Mouse (Mus musculus) erythroid progenitor cell, adult 5-6 weeks (primary cell): ENCODE measurements around the gene Rbms3. TPM values are rescaled to one million over a fixed set of nuclear protein-coding genes. Genes with fewer than 3 reads are reported as not detected.

Experiments
- ATAC-seq: replicated peaks from 2 replicates; pipeline ENCODE4 v1.8.0; 2016; ENCODE audit warnings: moderate number of reproducible peaks, mild to moderate bottlenecking, moderate TSS enrichment, inconsistent platforms; ENCODE audit not compliant: poor library complexity, low FRiP score, severe bottlenecking
- total RNA-seq, 2 experiments: library from RNA; stranded (forward) in 1 of 2; stranded (reverse) in 1 of 2; fragments of 150-400 nt in 1 of 2; fragments of 186-747, 209-891 nt in 1 of 2; gene quantifications; 2 replicates each; pipeline versions ENCODE4 v1.2.3 to v1.2.4; 2015 to 2017; ENCODE audit warnings: low replicate concordance in 2 of 2

Gene Rbms3
- total RNA-seq, 2 experiments from 2014 or later = not detected

DNA sequence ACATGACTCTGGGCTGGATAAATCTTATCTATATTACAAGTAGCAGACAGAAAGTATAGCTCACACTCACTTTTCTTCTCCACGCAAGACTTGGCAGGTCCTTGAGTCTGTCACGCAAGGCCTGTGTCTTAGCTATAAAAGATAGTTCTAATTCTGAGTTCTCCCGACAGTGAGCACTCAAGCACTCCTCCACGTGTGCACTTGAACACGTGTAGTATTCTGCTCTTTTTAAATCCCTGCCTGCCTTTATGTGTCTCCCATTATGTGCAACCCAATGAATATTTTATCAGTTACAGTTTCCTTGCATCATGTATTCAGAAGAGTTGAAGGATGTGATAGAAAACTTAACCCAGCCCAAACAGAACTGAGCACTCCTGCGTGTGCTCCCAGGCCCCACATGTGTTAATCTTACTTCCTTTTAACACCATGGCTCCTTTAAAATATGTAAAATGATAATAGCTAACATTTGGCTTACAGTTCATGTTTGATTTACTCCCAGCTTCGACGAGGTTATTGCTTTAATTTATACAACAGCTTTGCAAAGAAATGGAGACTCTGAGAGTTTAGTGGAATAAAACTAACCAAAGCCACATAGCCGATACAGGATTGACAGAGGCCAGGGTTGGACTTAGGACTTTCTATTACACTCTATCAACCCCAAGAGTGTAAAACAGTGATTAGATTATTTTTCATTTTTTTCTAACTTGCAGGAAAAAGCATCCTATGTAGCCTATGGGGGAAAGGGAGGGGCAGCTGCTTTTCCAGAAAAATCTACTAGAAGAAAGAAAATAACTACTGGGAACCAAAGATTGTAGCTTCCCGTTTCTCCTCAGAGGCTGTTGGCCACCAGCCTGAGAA lies 749.9 kb downstream of the Rbms3 start:
- no peak for ATAC-seq

GRCm38 (mm10) chr9:116876786-116877185 lies 752.9 kb downstream of the Rbms3 start:
- no peak for ATAC-seq

- ATAC-seq = no peak; the same call in 1 of the 2 replicates
Observed at GRCm38 (mm10) chr9:116873976-116874320, 755.8 kb downstream of the Rbms3 start.

- ATAC-seq = peak; percentile 91
Observed at GRCm38 (mm10) chr9:116873033-116873975, 756.4 kb downstream of the Rbms3 start.

DNA sequence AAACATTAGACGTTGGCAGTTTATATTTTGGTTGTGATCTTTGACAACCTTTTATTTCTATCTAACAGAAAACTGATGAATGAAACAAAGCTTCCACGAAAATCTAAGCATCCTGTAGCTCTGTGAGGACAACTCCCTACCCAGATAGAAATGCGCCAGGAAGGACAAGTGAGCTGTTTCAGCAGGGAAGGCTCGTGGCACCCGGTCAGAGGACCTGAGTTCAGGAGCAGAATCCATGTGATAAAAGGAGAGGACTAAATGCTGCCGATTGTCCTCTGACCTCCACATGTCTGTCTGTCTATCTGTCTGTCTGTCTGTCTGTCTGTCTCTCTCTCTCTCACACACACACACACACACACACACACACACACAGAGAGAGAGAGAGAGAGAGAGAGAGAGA lies 757.4 kb downstream of the Rbms3 start:
- no peak for ATAC-seq

DNA sequence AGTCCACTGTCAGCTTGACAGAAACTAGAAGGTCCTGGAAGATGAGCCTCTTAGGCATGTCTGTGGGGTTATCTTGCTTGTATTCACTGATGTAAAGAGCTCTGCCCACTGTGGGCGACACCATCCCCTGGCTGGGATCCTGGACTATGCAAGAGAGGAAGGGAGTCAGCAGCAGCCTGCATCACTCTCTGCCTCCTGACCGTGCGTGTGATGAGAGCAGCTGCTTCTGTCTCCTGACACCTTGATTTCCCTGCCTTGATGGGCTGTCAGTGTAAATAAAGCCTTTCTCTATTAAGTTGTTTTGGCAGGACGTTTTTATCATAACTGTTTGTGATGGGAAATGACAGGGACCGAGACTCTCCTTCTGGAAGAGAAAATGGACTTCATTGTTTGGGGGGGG lies 758.1 kb downstream of the Rbms3 start:
- ATAC-seq = no peak

- no peak for ATAC-seq
Observed at GRCm38 (mm10) chr9:116866060-116866459, 763.7 kb downstream of the Rbms3 start.

- ATAC-seq = no peak
Observed at GRCm38 (mm10) chr9:116863626-116864025, 766.1 kb downstream of the Rbms3 start.

- no peak for ATAC-seq
Observed at GRCm38 (mm10) chr9:116862341-116862740, 767.4 kb downstream of the Rbms3 start.

DNA sequence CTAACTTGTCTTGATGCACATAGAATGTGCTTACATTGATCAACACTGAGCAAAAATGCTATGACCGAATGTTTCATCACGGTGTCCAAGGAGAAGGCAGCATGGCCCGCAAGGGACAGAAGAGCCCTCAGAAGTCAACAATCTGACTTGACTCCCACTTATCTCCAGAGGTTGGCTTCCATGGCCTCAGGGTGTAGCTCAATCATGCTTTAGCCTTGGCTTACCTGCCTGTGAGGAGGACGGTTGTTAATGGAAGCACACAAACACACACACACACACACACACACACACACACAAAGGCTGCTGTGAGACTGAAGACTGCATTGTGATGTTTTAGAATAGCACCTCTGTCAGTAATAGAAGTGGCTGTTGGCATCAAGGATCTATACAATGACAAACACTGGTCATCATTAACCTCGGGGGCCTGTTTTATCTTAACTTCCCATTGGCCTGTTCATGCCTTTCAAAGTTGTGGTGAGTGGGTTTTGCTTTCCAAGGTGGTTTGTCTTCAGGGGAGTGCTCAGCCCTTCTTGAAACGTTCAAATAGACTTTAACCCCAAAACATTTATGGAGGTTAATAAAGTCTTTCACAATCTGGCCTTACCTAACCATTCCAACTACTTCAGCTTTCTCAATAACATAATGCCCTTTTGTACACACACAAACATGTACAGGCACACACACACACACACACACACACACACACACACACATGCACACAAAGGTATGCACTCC lies 771.7 kb downstream of the Rbms3 start:
- ATAC-seq = no peak

DNA sequence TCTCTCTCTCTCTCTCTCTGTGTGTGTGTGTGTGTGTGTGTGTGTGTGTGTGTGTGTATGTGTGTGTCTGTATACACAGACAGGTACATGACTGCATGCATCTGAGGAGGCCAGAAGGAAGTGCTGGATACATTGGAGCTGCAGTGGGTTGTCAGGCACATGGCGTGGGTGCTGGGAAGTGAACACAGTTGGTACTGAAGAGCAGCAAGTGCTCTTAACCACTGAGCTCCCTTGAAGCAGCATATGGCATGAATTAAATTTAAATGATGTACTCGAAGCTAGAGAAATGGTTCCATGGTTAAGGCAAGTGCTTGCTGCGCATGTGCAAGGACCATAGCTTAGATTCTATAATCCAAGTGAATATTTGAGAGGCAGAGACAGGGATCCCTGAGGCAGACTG lies 772.6 kb downstream of the Rbms3 start:
- ATAC-seq = no peak

DNA sequence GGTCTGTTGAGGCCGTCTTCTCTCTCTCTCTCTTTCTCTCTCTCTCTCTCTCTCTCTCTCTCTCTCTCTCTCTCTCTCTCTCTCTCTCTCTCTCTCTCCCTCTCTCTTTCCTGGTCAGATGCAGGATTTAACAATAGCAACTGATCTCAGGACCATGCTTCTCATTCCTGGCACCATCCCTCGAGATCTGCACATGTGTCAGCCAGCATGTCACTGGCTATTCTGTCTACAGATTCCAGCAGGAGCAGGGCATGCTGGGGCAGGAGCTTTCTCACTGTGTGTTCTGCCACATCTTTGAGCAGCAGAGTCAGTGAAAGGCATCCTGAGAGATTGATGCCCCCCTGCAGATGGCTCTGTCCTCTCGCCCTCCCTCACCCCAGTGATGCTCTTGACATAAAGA lies 774.0 kb downstream of the Rbms3 start:
- ATAC-seq = no peak

DNA sequence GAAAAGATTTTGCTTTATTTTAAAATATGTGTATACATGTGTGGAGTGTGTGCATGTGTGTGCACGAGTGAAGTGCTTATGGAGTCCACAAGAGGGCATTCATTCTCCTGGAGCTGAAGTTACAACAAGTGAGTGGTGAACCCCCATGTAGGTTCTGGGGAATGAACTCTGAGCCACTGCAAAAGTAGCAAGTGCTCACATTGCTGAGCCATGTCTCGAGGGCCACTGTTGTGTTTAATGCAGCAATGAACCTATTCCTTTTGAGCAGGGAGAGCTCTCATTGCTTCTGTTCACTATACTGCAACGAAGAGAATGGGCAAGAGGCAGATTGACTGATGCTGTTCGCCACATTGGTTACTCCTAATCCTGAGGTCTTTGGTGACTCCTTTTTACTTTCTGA lies 780.8 kb downstream of the Rbms3 start:
- ATAC-seq = no peak

GRCm38 (mm10) chr9:116848166-116848565 lies 781.5 kb downstream of the Rbms3 start:
- no peak for ATAC-seq

- no peak for ATAC-seq
Observed at GRCm38 (mm10) chr9:116847241-116848135, 782.2 kb downstream of the Rbms3 start.

- no peak for ATAC-seq
Observed at GRCm38 (mm10) chr9:116834949-116835348, 794.8 kb downstream of the Rbms3 start.

- ATAC-seq = no peak
Observed at GRCm38 (mm10) chr9:116833677-116834076, 796.0 kb downstream of the Rbms3 start.

- ATAC-seq = no peak
Observed at GRCm38 (mm10) chr9:116832822-116833221, 796.9 kb downstream of the Rbms3 start.

DNA sequence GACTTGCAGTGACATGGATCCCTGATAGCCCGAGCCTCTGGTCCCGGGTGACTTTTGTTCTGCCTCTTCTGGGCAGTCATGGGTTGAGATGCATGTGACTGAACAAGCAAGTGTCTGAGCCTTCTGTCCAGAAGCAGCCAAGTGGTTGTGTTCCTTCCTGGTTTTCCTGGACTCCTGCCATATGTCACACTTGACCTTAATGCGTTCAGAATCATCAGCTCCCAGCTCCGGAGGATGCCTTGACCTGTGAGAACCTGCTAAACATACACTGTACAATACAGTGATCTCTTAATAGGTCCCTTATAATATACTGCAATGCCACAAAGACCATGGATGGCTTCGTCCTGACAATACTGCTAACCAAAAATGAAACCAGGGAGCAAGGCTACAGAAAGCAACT lies 798.3 kb downstream of the Rbms3 start:
- ATAC-seq = no peak
